Mouse (Mus musculus) megakaryocyte, embryonic 14.5 days (primary cell): Measurements from ENCODE around the gene Ccdc97.

Experiments used
- FLI1 ChIP-seq: IDR thresholded peaks from 2 replicates; pipeline ENCODE4 v1.6.1; 2012; ENCODE audit warnings: low read length, inconsistent platforms, mixed read lengths
- GATA1 ChIP-seq: IDR thresholded peaks from 3 replicates; pipeline ENCODE4 v1.6.1; 2012; ENCODE audit warnings: mixed read lengths, low read length, inconsistent platforms, borderline replicate concordance

DNA sequence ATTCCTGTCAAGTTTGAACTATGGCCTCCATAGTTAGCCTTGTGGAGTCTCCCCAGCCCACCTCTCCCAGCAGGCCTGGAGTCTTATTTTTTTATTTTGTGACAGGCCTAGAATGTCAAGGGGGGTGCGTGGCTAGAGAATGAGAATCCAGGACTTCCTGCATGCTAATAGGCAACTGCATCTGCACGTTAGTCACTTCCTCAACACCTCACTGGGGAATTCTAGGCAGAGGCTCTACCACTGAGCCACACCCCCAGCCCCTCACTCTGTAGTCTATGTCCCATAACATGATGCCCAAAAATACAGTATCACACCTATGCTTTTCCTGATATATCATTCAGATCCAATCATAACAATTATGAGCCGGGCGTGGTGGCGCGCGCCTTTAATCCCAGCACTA is 41.9 kb downstream of the Ccdc97 start:
- TF ChIP-seq GATA1 (no peak), FLI1 (no peak)
